18 mouse cellular contexts compared by ENCODE assay signal in the genomic region with DNA sequence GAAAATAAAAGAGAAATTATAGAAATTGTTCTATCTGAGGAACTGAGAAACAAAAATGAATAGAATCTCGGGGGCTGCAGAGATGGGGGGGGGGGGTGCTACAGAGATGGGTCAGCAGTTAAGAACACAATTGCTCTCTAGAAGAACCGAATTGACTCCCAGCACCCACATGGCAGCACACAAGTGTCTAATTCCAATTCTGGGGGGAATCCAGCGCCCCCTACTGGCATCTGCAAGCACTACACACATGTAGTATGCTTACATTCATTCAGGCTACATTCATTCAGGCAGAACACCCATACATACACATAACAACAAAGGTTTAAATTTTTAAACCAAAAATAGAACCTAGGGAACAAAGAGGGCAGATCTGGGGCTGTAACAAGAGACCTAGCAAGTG.
DNase-seq lines count a peak whose midpoint lies in the region; ATAC-seq and TF ChIP-seq lines count a peak whose summit lies in the region.
"Had no signal": no experiment of that assay in that cellular context is flagged by ENCODE, and none has a peak within 500 bp of the region (broad histone marks: within the 10 kb centered on the region; RNA-seq: fewer than 3 reads in every experiment).

No protein-coding gene starts in this region.

- H3K36me3 ChIP-seq in ES-Bruce4 (ENCODE audit: control insufficient read depth, insufficient read depth, low read length, poor library complexity, severe bottlenecking) = no peaks in the 10 kb centered on the region
- H3K36me3 ChIP-seq in thymus, adult 2 months (ENCODE audit: control insufficient read depth, insufficient read depth, low read length) = no peaks in the 10 kb centered on the region

- H3K27me3 ChIP-seq in ES-Bruce4 (ENCODE audit: control insufficient read depth, insufficient read depth, low read length, poor library complexity, severe bottlenecking) = no peaks in the 10 kb centered on the region
- H3K27me3 ChIP-seq in thymus, adult 2 months (ENCODE audit: control insufficient read depth, insufficient read depth, low read length) = no peaks in the 10 kb centered on the region
- H3K27me3 ChIP-seq: hindbrain, embryonic 13.5 days; kidney, embryonic 15.5 days had no signal

- intact Hi-C loops in gastrocnemius, adult 2 months (cut with DNase I) = no loop called here
- intact Hi-C loops in gastrocnemius, postnatal 36 days (cut with DNase I) = no loop called here
- intact Hi-C loops in left cerebral cortex, adult 2 months (cut with DNase I) = no loop called here
- intact Hi-C loops in left cerebral cortex, postnatal 25 days (cut with DNase I) = no loop called here

- H3K4me1 ChIP-seq in ES-Bruce4 (ENCODE audit: control insufficient read depth, insufficient read depth, low read length) = no peaks in the 10 kb centered on the region
- H3K4me1 ChIP-seq in thymus, adult 2 months (replicated peaks; ENCODE audit: control insufficient read depth, insufficient read depth, low read length) = no peaks in the 10 kb centered on the region
- H3K4me1 ChIP-seq: kidney, embryonic 15.5 days had no signal

- H3K4me3 ChIP-seq in gastrocnemius, adult 2 months = no peak overlapping the region
- no peak overlapping the region for H3K4me3 ChIP-seq in left cerebral cortex, adult 2 months
- no peak overlapping the region for H3K4me3 ChIP-seq in ES-Bruce4 (ENCODE audit: low read depth, low read length)
- H3K4me3 ChIP-seq in thymus, adult 2 months (ENCODE audit: control insufficient read depth, insufficient read depth, low read length) = no peak overlapping the region
- H3K4me3 ChIP-seq: heart, embryonic 10.5 days; hindbrain, embryonic 13.5 days; kidney, embryonic 15.5 days had no signal

- no peak for DNase-seq in gastrocnemius, adult 2 months
- no peak for DNase-seq in gastrocnemius, postnatal 36 days
- no peak for DNase-seq in left cerebral cortex, adult 2 months (ENCODE audit: extremely low spot score in 1 of 2, low spot score in 2 of 2)
- no peak for DNase-seq in left cerebral cortex, postnatal 25 days (ENCODE audit: low spot score in 2 of 2)
- DNase-seq in brain, embryonic 14.5 days (ENCODE audit: low read depth) = no peak
- DNase-seq in thymus, adult 2 months = no peak
- DNase-seq: adrenal gland, postnatal 25 days; cerebellum, adult 11-12 months; cerebellum, postnatal 36 days; gastrocnemius, postnatal 25 days; lung, adult 2 months; retina, postnatal 1 day; right cerebral cortex, postnatal 4 days had no signal

- no peak for ATAC-seq in megakaryocyte-erythroid progenitor cell, adult 5-6 weeks (replicated peaks; ENCODE audit: low FRiP score, low TSS enrichment, poor library complexity, severe bottlenecking)

- H3K27ac ChIP-seq in gastrocnemius, adult 2 months = no peak overlapping the region
- no peak overlapping the region for H3K27ac ChIP-seq in left cerebral cortex, adult 2 months
- H3K27ac ChIP-seq in ES-Bruce4 (ENCODE audit: insufficient read depth, low read length) = no peak overlapping the region
- H3K27ac ChIP-seq in thymus, adult 2 months (ENCODE audit: control insufficient read depth, insufficient read depth, low read length) = no peak overlapping the region
- H3K27ac ChIP-seq: heart, embryonic 10.5 days; hindbrain, embryonic 13.5 days; kidney, embryonic 15.5 days had no signal

- H3K9me3 ChIP-seq in ES-Bruce4 (replicated peaks; ENCODE audit: control insufficient read depth, insufficient read depth, low read length, poor library complexity, severe bottlenecking) = no peaks in the 10 kb centered on the region; the same call in 1 of the 2 replicates
- H3K9me3 ChIP-seq: hindbrain, embryonic 13.5 days had no signal

- no peak for TF ChIP-seq EP300 in ES-Bruce4 (IDR thresholded peaks at IDR 0.05; ENCODE audit: insufficient read depth, low read depth, low read length)

- WGBS in thymus, adult 2 months = 65% methylated on average over 3 of the region's 3 CpGs

- no peak for TF ChIP-seq POLR2A in ES-Bruce4 (IDR thresholded peaks at IDR 0.05; ENCODE audit: insufficient read depth, low read length)
- no peak for TF ChIP-seq POLR2A in brain, embryonic 14.5 days (IDR thresholded peaks at IDR 0.05; ENCODE audit: borderline replicate concordance, extremely low read depth, insufficient read depth, insufficient read length, poor library complexity, severe bottlenecking)
- no peak for TF ChIP-seq POLR2A in thymus, adult 2 months (IDR thresholded peaks at IDR 0.05; ENCODE audit: control insufficient read depth, extremely low read depth, insufficient read depth, low read length, poor library complexity)

- TF ChIP-seq CTCF in gastrocnemius, adult 2 months (IDR thresholded peaks at IDR 0.05) = peak; percentile 44
- TF ChIP-seq CTCF in left cerebral cortex, adult 2 months (IDR thresholded peaks at IDR 0.05) = peak; percentile 20
- TF ChIP-seq CTCF in ES-Bruce4 (IDR thresholded peaks at IDR 0.05; ENCODE audit: low read depth, low read length) = peak; percentile 18
- peak; percentile 8; the same call in 1 of the 2 replicates for TF ChIP-seq CTCF in brain, embryonic 14.5 days (IDR thresholded peaks at IDR 0.05; ENCODE audit: borderline replicate concordance, extremely low read depth, insufficient read depth, insufficient read length)
- no peak for TF ChIP-seq CTCF in thymus, adult 2 months (IDR thresholded peaks at IDR 0.05; ENCODE audit: borderline replicate concordance, control insufficient read depth, extremely low read depth, insufficient read depth, low read length, poor library complexity)

- no peak overlapping the region for H3K9ac ChIP-seq in ES-Bruce4 (ENCODE audit: low read depth, poor library complexity, severe bottlenecking)
- H3K9ac ChIP-seq: hindbrain, embryonic 13.5 days; kidney, embryonic 15.5 days had no signal
